Mouse (Mus musculus) testis, adult 2 months (tissue): ENCODE measurements around the gene Sorbs1.

Experiments used
- CTCF ChIP-seq: fragments of 200-500 bp; IDR thresholded peaks from 2 replicates; pipeline ENCODE4 v1.5.1; 2012; ENCODE audit warnings: low read depth, mild to moderate bottlenecking, inconsistent platforms, low read length, moderate library complexity; ENCODE audit not compliant: control insufficient read depth, insufficient read depth, insufficient replicate concordance
- POLR2A ChIP-seq: fragments of 200-500 bp; IDR thresholded peaks from 2 replicates; pipeline ENCODE4 v1.6.1; 2012; ENCODE audit warnings: low read depth, mild to moderate bottlenecking, inconsistent platforms, low read length, moderate library complexity; ENCODE audit not compliant: control insufficient read depth

GRCm38 (mm10) chr19:40271308-40271892 is 242.2 kb downstream of the Sorbs1 start, which contains the start of gene Pdlim1:
- no peak for TF ChIP-seq CTCF
- no peak for TF ChIP-seq POLR2A
